Mouse (Mus musculus) liver, embryonic 13.5 days (tissue): ENCODE results near the gene Ndufv1. TPM values are rescaled to one million over a fixed set of nuclear protein-coding genes. Genes with fewer than 3 reads are reported as not detected.

Experiments
- ATAC-seq: fragments of 200-750 bp; cut with Nextera tagmentation; 2 replicates; pipeline ENCODE4 v1.8.0; 2017; ENCODE audit warnings: low read depth, mild to moderate bottlenecking, moderate number of reproducible peaks, moderate library complexity
- DNase-seq: peaks from one replicate; pipeline ENCODE4 v3.0.0; 2022
- H3K27ac ChIP-seq: fragments of 300-500 bp; sonication (generic); 2 replicates; pipeline ENCODE4 v1.5.1; 2015; ENCODE audit warnings: moderate library complexity, mild to moderate bottlenecking, inconsistent platforms
- H3K27me3 ChIP-seq: fragments of 300-500 bp; sonication (generic); 2 replicates; pipeline ENCODE4 v1.6.1; 2015; ENCODE audit warnings: mild to moderate bottlenecking, inconsistent platforms
- H3K36me3 ChIP-seq: fragments of 300-500 bp; sonication (generic); 2 replicates; pipeline ENCODE4 v1.6.1; 2015; ENCODE audit warnings: mild to moderate bottlenecking, inconsistent platforms
- H3K4me1 ChIP-seq: fragments of 300-500 bp; sonication (generic); replicated peaks from 2 replicates; pipeline ENCODE4 v1.6.1; 2015; ENCODE audit warnings: inconsistent platforms
- H3K4me2 ChIP-seq: fragments of 300-500 bp; sonication (generic); 2 replicates; pipeline ENCODE4 v1.6.1; 2015; ENCODE audit warnings: inconsistent platforms, mild to moderate bottlenecking, moderate library complexity
- H3K4me3 ChIP-seq: fragments of 300-500 bp; sonication (generic); replicated peaks from 2 replicates; pipeline ENCODE4 v1.5.1; 2015; ENCODE audit warnings: mild to moderate bottlenecking, inconsistent platforms
- H3K9ac ChIP-seq: fragments of 300-500 bp; sonication (generic); 2 replicates; pipeline ENCODE4 v1.6.1; 2015; ENCODE audit warnings: mild to moderate bottlenecking, inconsistent platforms
- H3K9me3 ChIP-seq: fragments of 300-500 bp; sonication (generic); replicated peaks from 2 replicates; pipeline ENCODE4 v1.6.1; 2016; ENCODE audit warnings: inconsistent platforms
- WGBS: fragments of 180-500 bp; shearing (Covaris S2); methylation state at CpG from one replicate; pipeline ENCODE4 v1.1.7; 2015; ENCODE audit not compliant: insufficient replicate concordance; 5-methylcytosine and 5-hydroxymethylcytosine counted together
- polyA plus RNA-seq: library from polyadenylated mRNA; unstranded; fragments of >200 nt; fragmentation: Nextera tagmentation; extraction: Ambion mirVana; gene quantifications from 2 replicates; pipeline ENCODE4 v1.2.1, GENCODE M21; 2015

The Ndufv1 gene
- polyA plus RNA-seq, 1 experiment from 2014 or later: 174 TPM

DNA sequence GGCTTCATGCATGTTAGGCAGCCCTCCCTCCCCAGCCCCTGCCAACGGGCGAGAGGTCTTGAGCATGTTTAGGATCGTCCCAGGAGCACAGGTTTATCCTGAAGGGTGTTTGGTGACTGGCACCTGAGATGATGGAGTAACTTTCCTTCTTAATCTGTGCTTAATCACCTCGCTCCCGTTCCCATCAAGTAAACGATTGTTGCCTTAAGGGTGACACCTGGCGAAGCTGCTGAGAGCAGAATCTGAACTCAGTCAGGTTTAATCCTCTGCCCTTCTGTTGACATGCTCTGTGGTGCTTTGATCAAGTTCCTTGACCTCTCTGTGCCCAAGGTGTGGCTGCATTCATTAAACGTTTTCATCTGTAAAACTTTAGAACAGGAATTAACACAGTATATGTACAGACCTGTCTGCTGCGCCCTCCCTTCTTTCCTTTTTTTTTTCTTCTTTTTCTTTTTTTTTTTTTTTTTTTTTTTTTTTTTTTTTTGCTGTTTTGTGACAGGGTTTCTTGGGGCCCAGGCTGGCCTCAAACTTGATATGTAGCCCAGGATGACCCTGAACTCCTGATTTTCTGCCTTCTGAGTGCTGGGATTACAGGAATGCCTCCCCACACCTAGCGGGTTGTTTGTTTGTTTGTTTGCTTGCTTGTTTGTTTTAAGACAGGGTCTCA lies 5.4 kb upstream of the Ndufv1 start:
- H3K4me2 ChIP-seq: no peak overlapping the region
- ATAC-seq (no peak), DNase-seq (no peak)
- peaks cover 50% of the 10 kb centered on the region for H3K4me1 ChIP-seq
- no peak overlapping the region for H3K9ac ChIP-seq
- no peaks in the 10 kb centered on the region for H3K9me3 ChIP-seq
- H3K4me3 ChIP-seq: no peak overlapping the region
- H3K27ac ChIP-seq: no peak overlapping the region
- H3K27me3 ChIP-seq: no peaks in the 10 kb centered on the region
- 63% methylated on average over 10 of the region's 10 CpGs for WGBS
- H3K36me3 ChIP-seq: no peaks in the 10 kb centered on the region

DNA sequence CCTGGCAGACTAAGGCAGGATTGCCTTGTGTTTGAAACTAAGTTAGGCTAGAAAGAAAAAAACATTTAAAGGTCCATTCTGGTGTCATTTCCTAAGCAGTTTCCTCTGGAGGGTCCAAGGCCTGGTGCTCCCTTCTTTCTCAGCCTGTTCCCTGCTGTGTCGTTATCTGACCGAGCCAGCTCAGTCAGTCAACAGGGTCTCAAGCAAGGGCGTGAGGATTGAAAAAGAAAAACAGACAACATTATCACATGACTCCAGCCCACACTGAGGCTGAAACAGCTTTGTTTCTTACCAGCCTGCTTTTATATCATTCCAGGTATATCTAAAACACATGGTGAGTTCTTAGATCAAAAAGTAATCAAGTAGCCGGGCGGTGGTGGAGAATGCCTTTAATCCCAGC lies 3.0 kb upstream of the Ndufv1 start:
- no peaks in the 10 kb centered on the region for H3K27me3 ChIP-seq
- peaks cover 65% of the 10 kb centered on the region for H3K4me1 ChIP-seq
- H3K27ac ChIP-seq: peak overlapping the region; percentile 80
- ATAC-seq (peak; percentile 26), DNase-seq (peak; percentile 51)
- H3K9me3 ChIP-seq: no peaks in the 10 kb centered on the region
- H3K4me2 ChIP-seq: peak overlapping the region; percentile 6; the same call in 1 of the 2 replicates
- H3K9ac ChIP-seq: peak overlapping the region; percentile 53
- no peak overlapping the region for H3K4me3 ChIP-seq
- 18% methylated on average over 5 of the region's 5 CpGs for WGBS
- H3K36me3 ChIP-seq: peaks cover 3% of the 10 kb centered on the region

GRCm38 (mm10) chr19:4014802-4015201 lies 2.2 kb upstream of the Ndufv1 start:
- DNase-seq: no peak
- Histone ChIP-seq H3K27ac (peak overlapping the region; percentile 80), H3K9ac (peak overlapping the region; percentile 53; the same call in 1 of the 2 replicates), H3K4me2 (no peak overlapping the region), H3K9me3 (no peaks in the 10 kb centered on the region), H3K4me3 (no peak overlapping the region), H3K36me3 (peaks cover 12% of the 10 kb centered on the region), H3K4me1 (peaks cover 63% of the 10 kb centered on the region), H3K27me3 (no peaks in the 10 kb centered on the region)
- no peak for ATAC-seq

GRCm38 (mm10) chr19:4013066-4013465 lies 460 bp upstream of the Ndufv1 start:
- Histone ChIP-seq H3K9me3 (no peaks in the 10 kb centered on the region), H3K4me3 (peak overlapping the region; percentile 85), H3K36me3 (peaks cover 29% of the 10 kb centered on the region), H3K27me3 (no peaks in the 10 kb centered on the region), H3K9ac (peak overlapping the region; percentile 77), H3K4me1 (peaks cover 48% of the 10 kb centered on the region), H3K4me2 (peak overlapping the region; percentile 79), H3K27ac (peak overlapping the region; percentile 81)
- ATAC-seq: peak; percentile 49
- WGBS: 10% methylated on average over 9 of the region's 9 CpGs
- no peak for DNase-seq

DNA sequence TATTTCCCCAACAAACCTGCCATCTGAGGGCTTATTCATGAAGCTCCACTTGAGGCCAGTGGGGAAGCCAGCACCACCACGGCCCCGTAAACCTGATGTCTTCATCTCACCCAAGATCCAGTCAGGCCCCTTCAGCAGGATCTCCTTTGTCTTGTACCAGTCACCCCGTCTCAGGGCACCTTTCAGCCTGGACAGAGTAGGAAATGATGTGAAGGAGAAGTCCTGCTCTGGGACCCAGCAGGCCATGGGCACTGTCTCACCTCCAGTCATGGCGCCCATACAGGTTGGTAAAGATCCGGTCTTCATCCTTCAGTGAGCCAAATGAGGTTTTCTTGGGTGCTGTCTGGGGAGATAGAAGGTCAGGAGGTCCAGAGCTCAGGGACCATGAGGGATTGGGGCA lies 1.5 kb downstream of the Ndufv1 start:
- ATAC-seq (no peak), DNase-seq (no peak)
- H3K9me3 ChIP-seq: no peaks in the 10 kb centered on the region
- 86% methylated on average over 5 of the region's 5 CpGs for WGBS
- peaks cover 45% of the 10 kb centered on the region for H3K4me1 ChIP-seq
- H3K36me3 ChIP-seq: peaks cover 49% of the 10 kb centered on the region
- peak overlapping the region; percentile 69 for H3K4me2 ChIP-seq
- no peaks in the 10 kb centered on the region for H3K27me3 ChIP-seq
- peak overlapping the region; percentile 85 for H3K4me3 ChIP-seq
- peak overlapping the region; percentile 86 for H3K9ac ChIP-seq
- H3K27ac ChIP-seq: peak overlapping the region; percentile 80; the same call in 1 of the 2 replicates

- Histone ChIP-seq H3K27ac (no peak overlapping the region), H3K4me3 (no peak overlapping the region), H3K4me2 (no peak overlapping the region), H3K27me3 (no peaks in the 10 kb centered on the region), H3K36me3 (peaks cover 58% of the 10 kb centered on the region), H3K4me1 (peaks cover 20% of the 10 kb centered on the region), H3K9ac (no peak overlapping the region), H3K9me3 (no peaks in the 10 kb centered on the region)
- ATAC-seq (no peak), DNase-seq (no peak)
- WGBS: 90% methylated on average over 8 of the region's 8 CpGs
Measured at GRCm38 (mm10) chr19:4005971-4006370, 6.6 kb downstream of the Ndufv1 start.

GRCm38 (mm10) chr19:4005091-4005490 lies 7.5 kb downstream of the Ndufv1 start:
- Histone ChIP-seq H3K4me1 (peaks cover 22% of the 10 kb centered on the region), H3K9me3 (no peaks in the 10 kb centered on the region), H3K27ac (no peak overlapping the region), H3K4me3 (no peak overlapping the region), H3K36me3 (peaks cover 52% of the 10 kb centered on the region), H3K9ac (no peak overlapping the region), H3K4me2 (no peak overlapping the region), H3K27me3 (no peaks in the 10 kb centered on the region)
- WGBS: 80% methylated on average over 9 of the region's 9 CpGs
- DNase-seq: no peak
- no peak for ATAC-seq

DNA sequence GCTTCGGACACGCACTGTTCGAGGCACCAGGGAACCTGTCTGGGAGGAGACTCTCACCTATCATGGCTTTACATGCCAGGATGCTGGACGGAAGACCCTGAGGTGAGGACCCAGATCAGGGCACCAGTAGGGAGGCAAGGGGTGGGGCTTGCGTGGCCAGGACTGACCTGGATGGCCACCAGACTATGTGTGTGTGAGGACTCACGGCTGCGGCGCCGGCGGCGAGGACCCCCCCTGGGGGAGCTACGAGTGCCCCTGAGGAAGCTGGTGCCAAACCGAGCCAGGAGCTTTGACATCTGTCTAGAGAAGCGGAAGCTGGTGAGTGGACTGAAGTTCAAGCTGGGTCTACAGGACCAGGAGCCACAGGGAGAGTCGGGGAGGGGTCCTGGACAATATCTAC lies 8.3 kb downstream of the Ndufv1 start:
- ATAC-seq (no peak), DNase-seq (no peak)
- H3K4me2 ChIP-seq: no peak overlapping the region
- H3K36me3 ChIP-seq: peaks cover 44% of the 10 kb centered on the region
- WGBS: 86% methylated on average over 15 of the region's 15 CpGs
- no peaks in the 10 kb centered on the region for H3K27me3 ChIP-seq
- no peaks in the 10 kb centered on the region for H3K9me3 ChIP-seq
- no peak overlapping the region for H3K4me3 ChIP-seq
- H3K9ac ChIP-seq: no peak overlapping the region
- H3K4me1 ChIP-seq: peaks cover 29% of the 10 kb centered on the region
- no peak overlapping the region for H3K27ac ChIP-seq

DNA sequence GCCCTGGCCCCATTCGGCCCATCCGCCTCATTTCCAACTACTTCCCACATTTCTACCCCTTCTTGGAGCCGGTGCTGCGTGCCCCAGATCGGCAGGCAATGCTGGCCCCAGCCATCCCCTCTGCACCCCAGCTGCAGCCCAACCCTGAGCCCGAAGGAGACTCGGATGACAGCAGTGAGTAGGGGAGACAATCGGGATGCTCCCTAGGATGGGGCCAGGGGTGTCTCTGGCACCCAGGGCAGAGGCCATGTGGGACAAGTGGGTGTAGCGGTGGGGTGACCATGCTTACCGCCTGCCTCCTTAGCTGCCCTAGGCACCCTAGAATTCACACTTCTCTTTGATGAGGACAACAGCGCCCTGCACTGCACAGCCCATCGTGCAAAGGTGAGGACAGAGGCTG lies 9.0 kb downstream of the Ndufv1 start:
- Histone ChIP-seq H3K4me2 (no peak overlapping the region), H3K4me3 (no peak overlapping the region), H3K27ac (no peak overlapping the region), H3K9me3 (no peaks in the 10 kb centered on the region), H3K36me3 (peaks cover 37% of the 10 kb centered on the region), H3K9ac (no peak overlapping the region), H3K27me3 (no peaks in the 10 kb centered on the region), H3K4me1 (peaks cover 36% of the 10 kb centered on the region)
- WGBS: 69% methylated on average over 12 of the region's 12 CpGs
- ATAC-seq: no peak
- DNase-seq: no peak

GRCm38 (mm10) chr19:4003112-4003511 lies 9.5 kb downstream of the Ndufv1 start, which contains the start of gene Doc2g:
Gene Doc2g, plus strand, starts transcription at chr19:4003313.
- no peaks in the 10 kb centered on the region for H3K9me3 ChIP-seq
- H3K27ac ChIP-seq: no peak within 1 kb of the TSS
- no peak within 1 kb of the TSS for H3K9ac ChIP-seq
- peaks cover 36% of the 10 kb centered on the region for H3K4me1 ChIP-seq
- ATAC-seq: no peak
- H3K27me3 ChIP-seq: no peaks in the 10 kb centered on the region
- H3K4me2 ChIP-seq: no peak within 1 kb of the TSS
- 67% methylated on average over 1 of the region's 1 CpGs for WGBS
- H3K36me3 ChIP-seq: peaks cover 32% of the 10 kb centered on the region
- DNase-seq: no peak
- no peak within 1 kb of the TSS for H3K4me3 ChIP-seq

DNA sequence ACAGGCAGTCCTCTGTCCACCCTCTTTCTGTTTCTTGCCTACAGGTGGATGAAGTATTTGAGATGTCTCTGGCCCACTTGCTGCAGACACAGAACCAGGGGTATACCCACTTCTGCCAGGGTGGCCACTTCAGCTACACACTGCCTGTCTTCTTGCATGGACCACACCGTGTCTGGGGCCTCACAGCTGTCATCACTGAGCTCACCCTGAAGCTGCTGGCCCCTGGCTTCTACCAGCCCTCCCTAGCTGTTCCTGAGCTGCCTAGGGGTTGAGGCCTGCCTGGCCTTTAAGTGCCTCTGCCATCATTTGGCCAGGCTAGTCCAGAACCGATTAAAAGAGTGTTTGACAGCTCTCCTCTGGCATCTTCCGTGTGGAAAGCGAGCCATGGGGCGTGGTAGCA lies 10.9 kb downstream of the Ndufv1 start:
- WGBS: 82% methylated on average over 5 of the region's 5 CpGs
- H3K9me3 ChIP-seq: no peaks in the 10 kb centered on the region
- DNase-seq (no peak), ATAC-seq (no peak)
- no peak overlapping the region for H3K4me3 ChIP-seq
- no peaks in the 10 kb centered on the region for H3K27me3 ChIP-seq
- peak overlapping the region; percentile 90 for H3K4me2 ChIP-seq
- no peak overlapping the region for H3K27ac ChIP-seq
- H3K36me3 ChIP-seq: peaks cover 18% of the 10 kb centered on the region
- H3K4me1 ChIP-seq: peaks cover 38% of the 10 kb centered on the region
- peak overlapping the region; percentile 84; the same call in 1 of the 2 replicates for H3K9ac ChIP-seq

GRCm38 (mm10) chr19:4000949-4001525 lies 11.6 kb downstream of the Ndufv1 start:
- H3K4me1 ChIP-seq: peaks cover 38% of the 10 kb centered on the region

More at GRCm38 (mm10) chr19:4000949-4001525, 11.6 kb downstream of the Ndufv1 start:
- Histone ChIP-seq H3K9ac (peak overlapping the region; percentile 84), H3K36me3 (peaks cover 11% of the 10 kb centered on the region), H3K9me3 (no peaks in the 10 kb centered on the region), H3K27me3 (no peaks in the 10 kb centered on the region), H3K4me2 (peak overlapping the region; percentile 90), H3K4me3 (peak overlapping the region; percentile 81), H3K27ac (peak overlapping the region; percentile 96)
- ATAC-seq: peak; percentile 2; the same call in 1 of the 2 replicates
- DNase-seq: no peak
- 25% methylated on average over 17 of the region's 17 CpGs for WGBS
